Mouse (Mus musculus) forebrain, postnatal 0 days (tissue): Measurements from ENCODE around the gene Sec14l3. TPM values are rescaled to one million over a fixed set of nuclear protein-coding genes. Genes with fewer than 3 reads are reported as not detected.

Experiments
- ATAC-seq: fragments of 200-750 bp; cut with Nextera tagmentation; 2 replicates; pipeline ENCODE4 v1.8.0; 2017; ENCODE audit warnings: mild to moderate bottlenecking, moderate library complexity
- DNase-seq: peaks from one replicate; pipeline ENCODE4 v3.0.0-alpha.2; 2015
- H3K27ac ChIP-seq: fragments of 300-500 bp; sonication (generic); 2 replicates; pipeline ENCODE4 v1.5.1; 2014; ENCODE audit warnings: low read depth, mild to moderate bottlenecking, antibody characterized with exemption, low read length, moderate library complexity, mixed read lengths
- H3K27me3 ChIP-seq: fragments of 300-500 bp; sonication (generic); 2 replicates; pipeline ENCODE4 v1.6.1; 2014; ENCODE audit warnings: mild to moderate bottlenecking, low read length, mixed read lengths; ENCODE audit not compliant: insufficient read depth
- H3K36me3 ChIP-seq: fragments of 300-500 bp; sonication (generic); 2 replicates; pipeline ENCODE4 v1.6.1; 2014; ENCODE audit warnings: mild to moderate bottlenecking, moderate library complexity; ENCODE audit not compliant: insufficient read depth
- H3K4me1 ChIP-seq: fragments of 300-500 bp; sonication (generic); 2 replicates; pipeline ENCODE4 v1.6.1; 2014; ENCODE audit warnings: antibody characterized with exemption; ENCODE audit not compliant: insufficient read depth
- H3K4me2 ChIP-seq: fragments of 300-500 bp; sonication (generic); 2 replicates; pipeline ENCODE4 v1.6.1; 2014; ENCODE audit warnings: low read depth, mild to moderate bottlenecking, moderate library complexity
- H3K4me3 ChIP-seq: fragments of 300-500 bp; sonication (generic); 2 replicates; pipeline ENCODE4 v1.5.1; 2014; ENCODE audit warnings: low read depth, low read length, mixed read lengths
- H3K9ac ChIP-seq: fragments of 300-500 bp; sonication (generic); 2 replicates; pipeline ENCODE4 v1.6.1; 2014; ENCODE audit warnings: mild to moderate bottlenecking
- H3K9me3 ChIP-seq: fragments of 300-500 bp; sonication (generic); 2 replicates; pipeline ENCODE4 v1.6.1; 2016; ENCODE audit warnings: low read length
- CTCF ChIP-seq: sonication (generic); IDR thresholded peaks from 2 replicates; pipeline ENCODE4 v1.5.1; 2016; ENCODE audit warnings: antibody characterized with exemption, control low read depth, low read depth
- WGBS: fragments of 180-500 bp; shearing (Covaris S2); extraction: QIAGEN DNeasy Blood & Tissue Kit; methylation state at CpG from one replicate; pipeline ENCODE4 v1.1.7; 2014; 5-methylcytosine and 5-hydroxymethylcytosine counted together
- polyA plus RNA-seq: library from polyadenylated mRNA; unstranded; fragments of >200 nt; fragmentation: Nextera tagmentation; extraction: Ambion mirVana; gene quantifications from 2 replicates; pipeline ENCODE4 v1.2.1, GENCODE M21; 2015
- total RNA-seq: library from RNA; depleted of rRNA; stranded (reverse); fragments of >200 nt; gene quantifications from 2 replicates; pipeline ENCODE4 v1.2.3, GENCODE M21; 2014; rRNA removed

Sec14l3 gene
- total and polyA plus RNA-seq, 2 experiments from 2014 or later: 3.8 to 4.7 TPM

DNA sequence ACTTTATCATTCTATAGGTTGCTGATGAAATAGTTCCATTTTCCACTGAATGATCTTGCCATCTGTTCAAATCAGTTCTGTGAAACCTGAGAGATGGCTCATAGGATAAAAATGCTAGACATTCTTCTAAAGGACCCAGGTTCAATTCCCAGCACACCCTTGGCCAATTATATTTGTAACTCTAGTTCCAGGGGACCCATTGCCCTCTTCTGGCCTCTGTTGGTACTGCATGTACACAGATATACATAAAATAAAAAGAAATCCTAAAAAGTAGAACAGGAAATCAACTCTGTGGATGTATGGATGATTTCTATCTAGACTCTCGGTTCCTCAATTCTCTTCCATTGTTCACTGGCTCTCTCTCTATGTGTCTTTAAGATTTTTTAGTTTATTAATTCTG, 62.4 kb downstream of the Sec14l3 start:
- no peaks in the 10 kb centered on the region for H3K27me3 ChIP-seq
- no peak overlapping the region for H3K4me2 ChIP-seq
- TF ChIP-seq CTCF: peak; percentile 28; the same call in 1 of the 2 replicates
- H3K27ac ChIP-seq: no peak overlapping the region
- H3K9ac ChIP-seq: no peak overlapping the region
- WGBS: 84% methylated on average over 1 of the region's 1 CpGs
- no peak for DNase-seq
- no peak for ATAC-seq
- no peaks in the 10 kb centered on the region for H3K36me3 ChIP-seq
- H3K4me3 ChIP-seq: no peak overlapping the region
- no peaks in the 10 kb centered on the region for H3K4me1 ChIP-seq
- H3K9me3 ChIP-seq: 0 out of 2 replicates have a peak, but pooled peaks cover 4% of the 10 kb centered on the region

Other genes starting within 250 kb of the Sec14l3 start
- gene Osbp2, start 200.9 kb upstream of the Sec14l3 start, total RNA-seq: 48.1 and 63.2 TPM in 2 replicates
- gene Osbp2, start 200.9 kb upstream of the Sec14l3 start, polyA plus RNA-seq: 21.3 and 30.8 TPM in 2 replicates
- 0.19 and 0.31 TPM in 2 replicates for gene 4921536K21Rik, start 169.7 kb upstream of the Sec14l3 start, total RNA-seq
- gene 4921536K21Rik, start 169.7 kb upstream of the Sec14l3 start, polyA plus RNA-seq: 0.33 and 0.56 TPM in 2 replicates
- 19.5 and 25.3 TPM in 2 replicates for gene Dusp18, start 169.6 kb upstream of the Sec14l3 start, total RNA-seq
- 20.0 and 33.6 TPM in 2 replicates for gene Dusp18, start 169.6 kb upstream of the Sec14l3 start, polyA plus RNA-seq
- 39.1 and 43.7 TPM in 2 replicates for gene Slc35e4, start 150.2 kb upstream of the Sec14l3 start, total RNA-seq
- 26.5 and 27.0 TPM in 2 replicates for gene Slc35e4, start 150.2 kb upstream of the Sec14l3 start, polyA plus RNA-seq
- gene Tcn2, start 132.7 kb upstream of the Sec14l3 start, total RNA-seq: 20.3 and 20.9 TPM in 2 replicates
- gene Tcn2, start 132.7 kb upstream of the Sec14l3 start, polyA plus RNA-seq: 23.2 and 24.1 TPM in 2 replicates
- 49.2 and 50.0 TPM in 2 replicates for gene Pes1, start 100.9 kb upstream of the Sec14l3 start, total RNA-seq
- gene Pes1, start 100.9 kb upstream of the Sec14l3 start, polyA plus RNA-seq: 53.8 and 55.8 TPM in 2 replicates
- not detected in 2 replicates for gene 4930556J24Rik, start 88.1 kb upstream of the Sec14l3 start, total RNA-seq
- gene 4930556J24Rik, start 88.1 kb upstream of the Sec14l3 start, polyA plus RNA-seq: not detected in 2 replicates
- gene Gal3st1, start 81.2 kb upstream of the Sec14l3 start, total RNA-seq: 6.5 and 9.9 TPM in 2 replicates
- gene Gal3st1, start 81.2 kb upstream of the Sec14l3 start, polyA plus RNA-seq: 8.0 and 8.3 TPM in 2 replicates
- gene Sec14l4, start 33.4 kb upstream of the Sec14l3 start, total RNA-seq: not detected in 2 replicates
- gene Sec14l4, start 33.4 kb upstream of the Sec14l3 start, polyA plus RNA-seq: not detected in 2 replicates
- gene Mtfp1, start 30.6 kb downstream of the Sec14l3 start, total RNA-seq: 10.1 and 11.8 TPM in 2 replicates
- 12.4 and 14.2 TPM in 2 replicates for gene Mtfp1, start 30.6 kb downstream of the Sec14l3 start, polyA plus RNA-seq
- 4.4 and 5.8 TPM in 2 replicates for gene Sec14l2, start 58.6 kb downstream of the Sec14l3 start, total RNA-seq
- 2.9 and 3.4 TPM in 2 replicates for gene Sec14l2, start 58.6 kb downstream of the Sec14l3 start, polyA plus RNA-seq
- gene Rnf215, start 70.4 kb downstream of the Sec14l3 start, total RNA-seq: 73.9 and 90.1 TPM in 2 replicates
- gene Rnf215, start 70.4 kb downstream of the Sec14l3 start, polyA plus RNA-seq: 37.4 and 45.4 TPM in 2 replicates
- 13.9 and 25.0 TPM in 2 replicates for gene Ccdc157, start 95.5 kb downstream of the Sec14l3 start, total RNA-seq
- gene Ccdc157, start 95.5 kb downstream of the Sec14l3 start, polyA plus RNA-seq: 5.2 and 7.8 TPM in 2 replicates
- gene Sf3a1, start 95.5 kb downstream of the Sec14l3 start, total RNA-seq: 46.7 and 54.4 TPM in 2 replicates
- gene Sf3a1, start 95.5 kb downstream of the Sec14l3 start, polyA plus RNA-seq: 30.6 and 34.6 TPM in 2 replicates
- 41.9 and 42.0 TPM in 2 replicates for gene Tbc1d10a, start 121.9 kb downstream of the Sec14l3 start, total RNA-seq
- gene Tbc1d10a, start 121.9 kb downstream of the Sec14l3 start, polyA plus RNA-seq: 33.1 and 37.6 TPM in 2 replicates
- gene Castor1, start 153.4 kb downstream of the Sec14l3 start, total RNA-seq: 5.0 and 6.9 TPM in 2 replicates
- gene Castor1, start 153.4 kb downstream of the Sec14l3 start, polyA plus RNA-seq: 4.2 and 4.9 TPM in 2 replicates
- 0.05 TPM in 1 of 2 replicates, not detected in the other for gene Osm, start 171.6 kb downstream of the Sec14l3 start, total RNA-seq
- gene Osm, start 171.6 kb downstream of the Sec14l3 start, polyA plus RNA-seq: 0.13 and 0.14 TPM in 2 replicates
- gene Lif, start 192.7 kb downstream of the Sec14l3 start, total RNA-seq: 0.08 and 0.43 TPM in 2 replicates
- 0.05 and 0.22 TPM in 2 replicates for gene Lif, start 192.7 kb downstream of the Sec14l3 start, polyA plus RNA-seq